Mouse (Mus musculus): ENCODE results near the gene Mprip. TPM values are rescaled to one million over a fixed set of nuclear protein-coding genes. Genes with fewer than 3 reads are reported as not detected.
"Not testable (repeated sequence)": the region's sequence is repeated elsewhere in the genome, so short reads cannot be mapped to it uniquely, and the experiment has no call there.

The Mprip gene
- 28.6 and 32.2 TPM in 2 replicates for polyA plus RNA-seq (2016; fragmentation: Nextera tagmentation; extraction: Ambion mirVana)

DNA sequence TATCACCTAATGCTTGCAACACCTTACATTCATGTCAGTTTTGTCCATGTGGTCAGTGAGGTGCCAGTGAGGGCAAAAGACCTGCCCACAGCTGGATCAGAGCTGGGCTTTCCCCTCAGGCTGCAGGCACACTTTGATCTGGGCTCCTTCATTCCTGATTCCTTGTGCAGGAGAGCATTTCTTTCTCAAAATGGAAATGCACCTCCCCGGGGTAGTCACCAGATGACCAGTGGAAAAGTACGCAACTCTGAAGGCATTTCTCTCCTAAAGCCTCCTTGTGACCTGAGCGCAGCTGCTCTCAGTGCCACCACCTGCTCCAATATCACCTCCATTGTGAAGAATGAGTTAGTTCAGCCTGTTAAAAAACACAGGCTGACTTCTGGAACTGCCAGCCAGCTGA is at the start of gene Mprip:
Gene Mprip, plus strand, starts transcription at position 301 of the 400 bp plus-strand sequence.
- no peaks in the 10 kb centered on the region for H3K9me3 ChIP-seq
- no peaks in the 10 kb centered on the region for H3K36me3 ChIP-seq
- H3K4me1 ChIP-seq (replicated peaks) = peaks cover 40% of the 10 kb centered on the region
- H3K27ac ChIP-seq = peak within 1 kb of the TSS; percentile 92
- peak within 1 kb of the TSS; percentile 71 for H3K4me3 ChIP-seq
- 59% methylated on average over 3 of the region's 3 CpGs for WGBS
- DNase-seq (ENCODE audit: low spot score) = no peak
- H3K27me3 ChIP-seq (ENCODE audit: insufficient read depth, poor library complexity, severe bottlenecking) = peaks cover 9% of the 10 kb centered on the region

DNA sequence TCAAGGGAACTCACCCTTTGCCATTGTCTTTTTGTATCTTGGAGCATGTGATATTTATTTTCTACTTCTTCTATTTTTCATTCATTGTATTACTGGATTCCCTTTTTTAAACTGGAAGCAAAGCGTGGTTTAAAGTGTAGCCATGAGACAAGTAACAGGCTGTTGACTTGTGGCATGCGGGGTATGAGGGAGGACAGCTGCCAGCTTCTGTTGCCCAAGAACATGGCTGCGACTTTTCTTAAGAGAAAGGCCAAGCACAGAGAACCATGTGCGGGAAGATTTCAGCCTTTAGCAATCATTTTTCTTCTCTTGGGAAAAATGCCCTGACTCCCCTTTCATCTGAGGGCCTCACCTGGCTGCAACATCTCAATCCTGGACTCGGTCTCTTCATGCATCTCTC is 49.5 kb upstream of the Mprip start:
- Histone ChIP-seq H3K9me3 (no peaks in the 10 kb centered on the region), H3K27me3 (ENCODE audit: insufficient read depth, poor library complexity, severe bottlenecking) (no peaks in the 10 kb centered on the region), H3K27ac (no peak overlapping the region), H3K36me3 (no peaks in the 10 kb centered on the region), H3K4me1 (replicated peaks) (peaks cover 8% of the 10 kb centered on the region), H3K4me3 (no peak overlapping the region)
- WGBS = 90% methylated on average over 5 of the region's 5 CpGs
- DNase-seq (ENCODE audit: low spot score) = no peak

GRCm38 (mm10) chr11:59614120-59614519 is 47.0 kb upstream of the Mprip start:
- no peak for DNase-seq (ENCODE audit: low spot score)
- no peaks in the 10 kb centered on the region for H3K27me3 ChIP-seq (ENCODE audit: insufficient read depth, poor library complexity, severe bottlenecking)
- H3K9me3 ChIP-seq = no peaks in the 10 kb centered on the region
- no peak overlapping the region for H3K27ac ChIP-seq
- H3K4me1 ChIP-seq (replicated peaks) = peaks cover 8% of the 10 kb centered on the region
- WGBS = 64% methylated on average over 4 of the region's 4 CpGs
- no peak overlapping the region for H3K4me3 ChIP-seq
- no peaks in the 10 kb centered on the region for H3K36me3 ChIP-seq

DNA sequence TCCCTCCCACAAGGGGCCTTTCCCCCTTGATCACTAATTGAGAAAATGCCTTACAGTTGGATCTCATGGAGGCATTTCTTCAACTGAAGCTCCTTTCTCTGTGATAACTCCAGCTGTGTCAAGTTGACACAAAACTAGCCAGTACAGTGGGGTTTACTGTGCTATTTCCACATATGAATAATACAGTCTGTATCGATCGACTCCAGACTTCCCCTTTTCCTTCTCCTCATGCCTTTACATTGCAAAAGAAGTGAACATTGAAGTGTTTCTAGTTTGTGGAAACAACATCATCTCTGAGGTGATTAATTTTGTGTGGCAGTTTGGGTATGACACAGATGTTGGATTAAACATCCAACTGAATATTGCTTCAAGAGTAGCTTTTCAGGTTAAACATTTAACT is 44.1 kb upstream of the Mprip start:
- not testable (repeated sequence) for H3K27me3 ChIP-seq (ENCODE audit: insufficient read depth, poor library complexity, severe bottlenecking); H3K27ac ChIP-seq; H3K4me1 ChIP-seq (replicated peaks); H3K4me3 ChIP-seq; DNase-seq (ENCODE audit: low spot score); H3K9me3 ChIP-seq; H3K36me3 ChIP-seq
- 92% methylated on average over 2 of the region's 2 CpGs for WGBS

- DNase-seq (ENCODE audit: low spot score) = no peak
- H3K27ac ChIP-seq = no peak overlapping the region
- no peaks in the 10 kb centered on the region for H3K4me1 ChIP-seq (replicated peaks)
- WGBS = 78% methylated on average over 3 of the region's 3 CpGs
- H3K27me3 ChIP-seq (ENCODE audit: insufficient read depth, poor library complexity, severe bottlenecking) = no peaks in the 10 kb centered on the region
- H3K4me3 ChIP-seq = no peak overlapping the region
- H3K36me3 ChIP-seq = no peaks in the 10 kb centered on the region
- no peaks in the 10 kb centered on the region for H3K9me3 ChIP-seq
These were observed 38.9 kb upstream of the Mprip start for GRCm38 (mm10) chr11:59622214-59622613.

GRCm38 (mm10) chr11:59624017-59624630 is 37.0 kb upstream of the Mprip start:
- peak; percentile 51 for DNase-seq (ENCODE audit: low spot score)
- Histone ChIP-seq H3K27ac (no peak overlapping the region), H3K4me1 (replicated peaks) (no peaks in the 10 kb centered on the region), H3K27me3 (ENCODE audit: insufficient read depth, poor library complexity, severe bottlenecking) (no peaks in the 10 kb centered on the region), H3K4me3 (no peak overlapping the region), H3K9me3 (no peaks in the 10 kb centered on the region), H3K36me3 (no peaks in the 10 kb centered on the region)
- 44% methylated on average over 6 of the region's 6 CpGs for WGBS

GRCm38 (mm10) chr11:59626192-59626591 is 34.9 kb upstream of the Mprip start:
- Histone ChIP-seq H3K4me1 (replicated peaks) (no peaks in the 10 kb centered on the region), H3K27me3 (ENCODE audit: insufficient read depth, poor library complexity, severe bottlenecking) (no peaks in the 10 kb centered on the region), H3K36me3 (no peaks in the 10 kb centered on the region), H3K9me3 (no peaks in the 10 kb centered on the region), H3K27ac (no peak overlapping the region), H3K4me3 (no peak overlapping the region)
- whole genome bisulfite sequencing = 92% methylated on average over 7 of the region's 7 CpGs
- no peak for DNase-seq (ENCODE audit: low spot score)

GRCm38 (mm10) chr11:59628177-59628576 is 32.9 kb upstream of the Mprip start:
- WGBS = 84% methylated on average over 5 of the region's 5 CpGs
- DNase-seq (ENCODE audit: low spot score) = no peak
- Histone ChIP-seq H3K9me3 (no peaks in the 10 kb centered on the region), H3K4me1 (replicated peaks) (no peaks in the 10 kb centered on the region), H3K4me3 (no peak overlapping the region), H3K27ac (no peak overlapping the region), H3K27me3 (ENCODE audit: insufficient read depth, poor library complexity, severe bottlenecking) (no peaks in the 10 kb centered on the region), H3K36me3 (no peaks in the 10 kb centered on the region)

DNA sequence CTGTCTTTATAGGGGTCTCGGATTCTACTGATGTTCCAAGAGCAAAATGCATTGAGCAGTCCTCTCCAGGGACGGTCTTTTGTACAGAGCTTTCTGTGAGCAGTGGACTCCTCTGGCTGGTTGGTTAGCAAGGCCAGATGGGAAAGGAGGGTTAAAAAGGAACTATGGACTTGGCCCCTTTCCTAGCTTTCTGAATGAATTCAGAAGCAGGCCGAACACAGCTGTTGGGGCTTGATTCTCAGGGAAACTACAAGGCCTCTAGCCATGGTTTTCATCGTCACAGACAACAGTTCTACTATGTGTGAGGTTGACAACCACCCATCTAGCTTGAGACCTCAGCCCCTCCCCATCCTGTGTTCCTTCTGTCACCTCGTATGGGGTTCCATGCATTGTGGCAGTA is 31.2 kb upstream of the Mprip start:
- H3K9me3 ChIP-seq = no peaks in the 10 kb centered on the region
- DNase-seq (ENCODE audit: low spot score) = no peak
- no peak overlapping the region for H3K4me3 ChIP-seq
- no peaks in the 10 kb centered on the region for H3K27me3 ChIP-seq (ENCODE audit: insufficient read depth, poor library complexity, severe bottlenecking)
- no peak overlapping the region for H3K27ac ChIP-seq
- H3K36me3 ChIP-seq = no peaks in the 10 kb centered on the region
- peaks cover 7% of the 10 kb centered on the region; the same call in 1 of the 2 replicates for H3K4me1 ChIP-seq (replicated peaks)
- WGBS = 79% methylated on average over 5 of the region's 5 CpGs

DNA sequence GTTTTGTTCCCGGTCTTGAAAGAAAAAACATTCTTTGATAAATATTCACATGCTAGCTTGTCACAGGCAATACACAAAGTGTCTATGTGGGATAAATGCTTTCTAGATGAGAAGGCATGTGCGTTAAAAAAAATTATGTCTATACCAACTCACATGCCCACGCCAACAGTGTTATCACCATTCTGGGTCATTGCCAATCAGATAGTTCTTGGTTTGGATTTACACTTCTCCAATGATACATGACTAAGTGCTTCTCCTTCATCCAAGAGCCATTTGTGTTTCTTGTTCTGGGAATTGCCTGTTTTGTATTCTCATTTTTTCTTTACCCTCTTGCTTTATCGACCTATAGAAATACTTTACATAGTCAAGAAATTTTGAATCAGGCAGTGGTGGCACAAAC is 29.1 kb upstream of the Mprip start:
- 85% methylated on average over 4 of the region's 4 CpGs for WGBS
- Histone ChIP-seq H3K27ac (no peak overlapping the region), H3K27me3 (ENCODE audit: insufficient read depth, poor library complexity, severe bottlenecking) (no peaks in the 10 kb centered on the region), H3K9me3 (no peaks in the 10 kb centered on the region), H3K36me3 (no peaks in the 10 kb centered on the region), H3K4me3 (no peak overlapping the region), H3K4me1 (replicated peaks) (peaks cover 9% of the 10 kb centered on the region; the same call in 1 of the 2 replicates)
- no peak for DNase-seq (ENCODE audit: low spot score)

DNA sequence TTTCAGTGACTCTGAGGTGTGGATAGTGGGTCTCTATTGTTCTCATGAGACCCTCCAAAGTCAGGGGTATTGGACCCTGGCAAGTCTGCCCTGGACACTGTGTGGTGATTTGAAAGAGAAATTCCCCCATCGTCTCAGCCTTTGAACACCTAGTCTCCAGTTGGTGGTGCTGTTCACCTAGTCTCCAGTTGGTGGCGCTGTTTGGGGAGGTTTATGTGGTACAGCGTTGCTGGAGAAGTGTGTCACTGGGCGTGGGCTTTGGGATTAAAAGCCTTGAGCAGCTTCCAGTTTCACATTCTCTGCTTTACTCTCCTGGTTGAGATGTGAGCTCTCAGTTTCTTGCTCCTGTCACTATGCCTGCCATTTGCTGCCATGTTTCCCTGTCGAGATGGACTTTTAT is 28.1 kb upstream of the Mprip start:
- WGBS = 31% methylated on average over 5 of the region's 5 CpGs
- Histone ChIP-seq H3K36me3 (no peaks in the 10 kb centered on the region), H3K27me3 (ENCODE audit: insufficient read depth, poor library complexity, severe bottlenecking) (no peaks in the 10 kb centered on the region), H3K4me3 (no peak overlapping the region), H3K9me3 (no peaks in the 10 kb centered on the region), H3K27ac (no peak overlapping the region), H3K4me1 (replicated peaks) (peaks cover 9% of the 10 kb centered on the region; the same call in 1 of the 2 replicates)
- peak; percentile 63 for DNase-seq (ENCODE audit: low spot score)

- no peak for DNase-seq (ENCODE audit: low spot score)
- Histone ChIP-seq H3K4me3 (no peak overlapping the region), H3K4me1 (replicated peaks) (peaks cover 9% of the 10 kb centered on the region; the same call in 1 of the 2 replicates), H3K27me3 (ENCODE audit: insufficient read depth, poor library complexity, severe bottlenecking) (no peaks in the 10 kb centered on the region), H3K9me3 (no peaks in the 10 kb centered on the region), H3K36me3 (no peaks in the 10 kb centered on the region), H3K27ac (0 out of 2 replicates have a peak overlapping the region, but pooled peaks have one; percentile 23)
- 84% methylated on average over 7 of the region's 7 CpGs for WGBS
These were observed 27.0 kb upstream of the Mprip start for GRCm38 (mm10) chr11:59634001-59634660.

- H3K9me3 ChIP-seq = no peaks in the 10 kb centered on the region
- 83% methylated on average over 9 of the region's 9 CpGs for WGBS
- H3K36me3 ChIP-seq = no peaks in the 10 kb centered on the region
These were observed 25.8 kb upstream of the Mprip start for GRCm38 (mm10) chr11:59635251-59635795.

More at GRCm38 (mm10) chr11:59635251-59635795, 25.8 kb upstream of the Mprip start:
- Histone ChIP-seq H3K27ac (no peak overlapping the region), H3K4me1 (replicated peaks) (peaks cover 9% of the 10 kb centered on the region; the same call in 1 of the 2 replicates), H3K4me3 (no peak overlapping the region), H3K27me3 (ENCODE audit: insufficient read depth, poor library complexity, severe bottlenecking) (no peaks in the 10 kb centered on the region)
- no peak for DNase-seq (ENCODE audit: low spot score)

Data from hindbrain, embryonic 10.5 days (tissue).